Mouse (Mus musculus) lung, postnatal 0 days (tissue): ENCODE results near the gene Rims1.

ENCODE experiments used
- CTCF ChIP-seq: IDR thresholded peaks from 2 replicates; pipeline ENCODE4 v1.5.1; 2016; ENCODE audit warnings: antibody characterized with exemption, mild to moderate bottlenecking
- EP300 ChIP-seq: IDR thresholded peaks from 2 replicates; pipeline ENCODE4 v1.6.1; 2016; ENCODE audit warnings: antibody characterized with exemption, mild to moderate bottlenecking, control low read depth

GRCm38 (mm10) chr1:22572720-22573119 lies 233.1 kb downstream of the Rims1 start:
- no peak for TF ChIP-seq EP300
- no peak for TF ChIP-seq CTCF
